Mouse (Mus musculus) hindbrain, embryonic 12.5 days (tissue): ENCODE measurements at regions not wholly inside any gene's neighbourhood (a gene's known extent, or its start where the extent isn't known, plus 50 kb on each side); places are given as distances from the start of the nearest gene placed in this dataset.

Experiments
- ATAC-seq: fragments of 200-750 bp; cut with Nextera tagmentation; 2 replicates; pipeline ENCODE4 v1.8.0; 2017; ENCODE audit warnings: moderate TSS enrichment; ENCODE audit not compliant: low FRiP score
- H3K27ac ChIP-seq: fragments of 300-500 bp; sonication (generic); 2 replicates; pipeline ENCODE4 v1.5.1; 2016; ENCODE audit warnings: mild to moderate bottlenecking
- H3K27me3 ChIP-seq: fragments of 300-500 bp; sonication (generic); 2 replicates; pipeline ENCODE4 v1.6.1; 2016; ENCODE audit warnings: mild to moderate bottlenecking
- H3K36me3 ChIP-seq: fragments of 300-500 bp; sonication (generic); 2 replicates; pipeline ENCODE4 v1.6.1; 2016; ENCODE audit warnings: mild to moderate bottlenecking
- H3K4me1 ChIP-seq: fragments of 300-500 bp; sonication (generic); 2 replicates; pipeline ENCODE4 v1.6.1; 2016
- H3K4me2 ChIP-seq: fragments of 300-500 bp; sonication (generic); replicated peaks from 2 replicates; pipeline ENCODE4 v1.6.1; 2016; ENCODE audit warnings: mild to moderate bottlenecking
- H3K4me3 ChIP-seq: fragments of 300-500 bp; sonication (generic); 2 replicates; pipeline ENCODE4 v1.5.1; 2016; ENCODE audit warnings: mild to moderate bottlenecking
- H3K9ac ChIP-seq: fragments of 300-500 bp; sonication (generic); 2 replicates; pipeline ENCODE4 v1.6.1; 2016; ENCODE audit warnings: mild to moderate bottlenecking, moderate library complexity
- H3K9me3 ChIP-seq: fragments of 300-500 bp; sonication (generic); replicated peaks from 2 replicates; pipeline ENCODE4 v1.6.1; 2016; ENCODE audit warnings: mild to moderate bottlenecking
- WGBS: fragments of 180-500 bp; shearing (Covaris S2); methylation state at CpG from one replicate; pipeline ENCODE4 v1.1.7; 2016; 5-methylcytosine and 5-hydroxymethylcytosine counted together

- Histone ChIP-seq H3K4me3 (no peak overlapping the region), H3K4me2 (no peak overlapping the region), H3K9ac (no peak overlapping the region), H3K4me1 (no peaks in the 10 kb centered on the region), H3K27ac (no peak overlapping the region), H3K9me3 (no peaks in the 10 kb centered on the region), H3K36me3 (no peaks in the 10 kb centered on the region), H3K27me3 (no peaks in the 10 kb centered on the region)
- no peak for ATAC-seq
- 81% methylated on average over 8 of the region's 8 CpGs for WGBS
Observed at GRCm38 (mm10) chr4:31909086-31909673, 54.7 kb upstream of the Map3k7 start.
